Mouse (Mus musculus) thymus, adult 18-20 months (tissue): ENCODE data around the gene Acad12.
A peak's percentile ranks its signal among the peaks of the same experiment; 100 is the strongest.
"Not testable (repeated sequence)": the region's sequence is repeated elsewhere in the genome, so short reads cannot be mapped to it uniquely, and the experiment has no call there.

Experiments
- DNase-seq, 2 experiments: peaks; one replicate each; pipeline ENCODE4 v3.0.0; 2022; ENCODE audit warnings: mixed read lengths in 2 of 2

The Acad12 gene

DNA sequence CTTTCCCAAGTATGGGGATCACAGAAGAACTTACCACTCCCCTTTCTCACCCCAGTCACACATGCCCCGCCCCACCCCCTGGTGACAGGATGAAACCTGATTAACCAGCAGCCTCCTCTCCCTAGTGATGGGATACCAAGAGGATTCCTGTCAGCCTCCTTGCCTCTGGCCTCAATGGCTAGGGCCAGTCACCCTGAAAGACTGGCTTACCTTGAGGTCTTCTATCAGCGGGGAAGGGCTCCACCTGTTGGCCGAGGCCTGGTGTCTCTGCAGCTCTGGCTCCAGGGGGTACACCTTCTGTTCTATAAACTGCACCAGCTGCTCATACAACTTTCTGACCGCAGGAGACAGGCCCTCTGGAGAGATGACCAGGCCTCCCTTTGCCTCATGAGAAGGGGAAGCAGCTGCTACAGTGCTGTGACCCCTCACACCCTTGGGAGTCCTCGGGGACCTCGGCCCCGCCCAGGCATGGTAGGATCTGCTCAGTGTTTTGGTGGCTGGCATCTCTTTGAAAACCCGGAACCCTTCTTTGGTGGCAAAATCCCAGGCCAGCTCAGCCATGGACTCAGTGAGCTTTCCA, 9.1 kb downstream of the Acad12 start:
- DNase-seq: not testable (repeated sequence)

DNA sequence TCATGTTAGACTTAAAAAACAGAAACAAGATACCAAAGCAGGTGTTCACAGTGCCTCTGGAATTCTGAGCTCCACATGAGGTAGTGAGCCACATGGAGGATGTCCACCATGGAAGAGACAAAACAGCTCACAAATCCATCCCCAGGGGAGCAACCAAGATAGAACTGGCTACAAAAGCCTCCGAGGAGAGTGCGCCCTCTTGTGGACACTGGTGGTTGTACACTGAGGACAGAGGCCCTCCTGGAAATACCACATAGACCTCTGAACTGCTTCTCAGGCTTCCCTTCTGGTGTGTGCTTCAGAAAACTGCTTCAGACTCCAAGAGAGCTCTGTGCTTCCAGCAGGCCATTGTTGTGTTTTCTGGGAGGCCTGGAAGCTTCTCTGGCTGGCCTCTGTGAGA, 12.6 kb downstream of the Acad12 start:
- peak; percentile 26 to 57 for DNase-seq

DNA sequence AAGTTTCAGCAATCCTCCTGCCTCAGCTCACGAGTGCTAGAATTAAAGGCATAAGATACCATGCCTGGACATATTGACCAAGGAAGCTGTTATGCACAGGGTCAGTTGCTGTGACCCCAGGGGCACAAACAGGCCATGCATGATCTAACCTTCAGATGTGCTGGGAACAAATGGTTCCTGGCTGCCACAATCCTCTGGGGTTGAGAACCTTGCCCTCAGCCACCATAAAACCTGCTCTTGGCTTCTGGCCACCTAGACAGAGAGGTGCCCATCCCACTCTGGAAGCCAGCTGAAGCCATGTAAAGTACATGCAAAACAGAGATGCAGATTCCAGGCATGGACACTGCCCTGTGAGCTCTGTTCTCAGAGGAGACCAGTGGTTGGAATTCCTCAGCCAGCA, 14.9 kb downstream of the Acad12 start:
- DNase-seq: not testable (repeated sequence)

DNA sequence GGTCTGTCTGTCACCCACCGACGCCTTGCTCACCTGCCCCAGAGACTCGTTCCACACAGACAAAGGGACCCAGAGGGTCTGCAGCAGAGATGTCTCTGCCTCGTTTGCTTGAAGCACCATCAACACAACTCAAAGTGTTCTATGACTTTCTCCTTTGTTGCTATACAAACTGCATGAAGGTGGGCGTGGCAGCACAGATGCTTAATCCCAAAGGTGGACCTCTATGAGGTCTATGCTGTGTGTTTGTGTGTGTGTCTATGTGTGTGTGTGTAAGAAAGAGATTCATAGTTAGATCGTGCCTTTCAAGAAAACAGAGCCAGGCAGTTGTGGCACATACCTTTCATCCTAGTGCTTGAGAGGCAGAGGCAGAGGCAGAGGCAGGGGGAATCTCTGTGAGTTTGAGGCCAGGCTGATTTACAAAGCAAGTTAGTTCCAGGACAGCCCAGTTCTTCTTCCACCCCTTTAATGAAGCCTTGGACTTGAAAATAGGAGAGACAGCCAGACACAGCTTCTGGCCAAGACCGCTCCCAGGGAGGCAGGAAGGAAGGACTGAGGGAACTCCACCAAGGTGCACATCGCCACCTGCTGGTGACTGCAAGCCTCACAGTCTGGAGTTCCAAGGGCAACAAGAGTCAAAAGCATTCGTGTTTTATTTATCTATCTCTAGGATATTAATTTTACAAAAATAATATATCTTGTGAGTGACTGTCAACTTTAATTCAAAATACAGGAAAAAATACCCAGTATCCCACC, 17.0 kb downstream of the Acad12 start:
- peak; percentile 72 for DNase-seq

DNA sequence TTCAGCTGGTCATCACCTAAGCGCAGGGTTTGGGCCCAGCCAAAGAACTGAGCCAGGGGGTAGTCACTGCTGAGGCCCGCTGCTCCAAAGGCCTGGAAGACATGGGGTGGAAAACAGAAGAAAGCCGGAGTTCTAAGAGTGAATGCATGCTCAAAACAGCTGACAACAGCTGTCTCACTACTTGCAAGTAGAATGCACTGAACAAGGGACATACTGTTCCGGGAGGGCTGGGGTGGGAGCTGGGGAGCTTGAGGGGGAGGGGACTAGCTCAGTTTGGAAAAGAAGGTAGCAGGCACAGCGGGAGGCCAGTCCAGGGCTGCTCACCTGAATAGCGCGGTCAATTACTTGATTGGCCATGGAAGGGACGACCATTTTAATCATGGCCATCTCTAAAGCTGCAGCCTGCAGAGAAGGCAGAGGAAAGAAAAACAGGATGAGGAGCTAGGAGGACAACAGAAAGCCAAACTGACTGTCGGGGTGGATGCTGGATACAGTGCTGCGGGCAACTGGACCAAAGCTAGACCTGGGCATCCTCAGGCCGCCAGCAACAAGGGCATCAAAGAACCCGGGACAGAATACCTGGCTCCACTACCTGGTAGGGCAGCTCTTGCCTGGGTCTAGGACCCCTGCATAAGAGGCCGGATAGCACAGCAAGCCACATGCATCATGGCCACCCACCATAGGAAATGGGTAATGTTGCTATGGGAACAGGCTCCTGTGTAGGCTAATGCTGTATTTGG, 19.7 kb downstream of the Acad12 start:
- DNase-seq: no peak

DNA sequence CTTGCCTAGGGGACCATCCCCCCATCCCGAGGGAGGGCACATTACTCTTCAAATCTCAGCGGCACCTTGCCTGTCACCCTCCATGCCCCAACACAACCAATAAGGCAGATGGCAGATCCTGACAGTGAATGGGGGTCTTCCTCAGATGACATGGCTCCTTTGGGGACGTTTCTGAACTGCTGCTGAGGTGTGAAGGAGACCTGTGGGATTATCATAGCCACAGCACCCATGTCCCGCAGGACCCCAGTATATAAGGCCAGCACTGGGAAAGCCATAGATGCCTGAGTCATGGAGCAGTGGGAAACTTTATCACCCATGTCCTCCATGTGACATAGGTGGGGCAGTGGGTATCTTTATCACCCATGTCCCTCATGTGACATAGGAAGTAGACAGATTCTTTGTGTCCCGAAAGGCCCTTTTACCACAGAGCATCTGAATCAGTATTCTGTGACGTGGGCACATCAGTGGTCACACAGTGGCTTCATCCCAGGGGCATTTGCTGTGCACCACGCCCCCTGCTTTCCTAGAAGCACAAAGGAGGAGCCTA, 20.7 kb downstream of the Acad12 start:
- no peak for DNase-seq

DNA sequence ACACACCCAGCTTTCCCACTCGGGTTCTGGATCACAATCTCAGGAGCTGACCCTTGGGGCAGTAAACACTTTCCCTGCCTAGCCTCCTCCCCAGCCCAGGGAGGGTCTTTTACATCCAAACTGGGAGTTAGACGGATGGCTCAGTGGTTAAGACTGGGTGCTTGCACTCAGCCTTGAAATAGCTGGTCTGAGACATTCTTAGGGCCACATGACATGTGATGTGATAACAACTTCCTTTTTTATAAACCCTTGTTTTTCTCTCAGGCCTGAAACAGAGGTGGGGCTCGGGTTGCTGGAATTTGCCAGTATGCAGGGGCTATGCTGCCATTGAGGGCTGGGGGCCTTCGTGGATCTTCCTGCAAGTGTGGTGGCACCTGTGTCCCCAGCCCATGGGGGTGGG, 21.4 kb downstream of the Acad12 start:
- no peak for DNase-seq

DNA sequence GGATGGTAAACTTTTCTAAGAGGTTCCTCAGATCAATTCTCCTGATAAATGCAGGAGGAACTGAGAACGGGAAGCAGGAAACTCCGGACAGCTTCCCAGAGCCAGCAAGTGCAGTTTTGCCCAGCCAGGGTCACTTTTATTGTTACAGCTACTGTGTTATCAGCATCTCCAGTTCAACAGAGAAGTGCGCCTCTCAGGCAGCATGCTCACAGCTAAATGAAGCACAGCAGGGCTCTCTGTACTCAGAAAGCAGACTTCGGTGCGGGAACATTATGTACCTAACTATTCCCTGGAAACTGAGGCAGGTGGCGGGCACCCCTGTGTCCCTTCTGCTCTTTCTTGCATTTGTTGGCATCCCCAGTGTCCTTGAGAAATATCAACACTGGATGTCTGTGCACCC, 22.5 kb downstream of the Acad12 start:
- DNase-seq: no peak

DNA sequence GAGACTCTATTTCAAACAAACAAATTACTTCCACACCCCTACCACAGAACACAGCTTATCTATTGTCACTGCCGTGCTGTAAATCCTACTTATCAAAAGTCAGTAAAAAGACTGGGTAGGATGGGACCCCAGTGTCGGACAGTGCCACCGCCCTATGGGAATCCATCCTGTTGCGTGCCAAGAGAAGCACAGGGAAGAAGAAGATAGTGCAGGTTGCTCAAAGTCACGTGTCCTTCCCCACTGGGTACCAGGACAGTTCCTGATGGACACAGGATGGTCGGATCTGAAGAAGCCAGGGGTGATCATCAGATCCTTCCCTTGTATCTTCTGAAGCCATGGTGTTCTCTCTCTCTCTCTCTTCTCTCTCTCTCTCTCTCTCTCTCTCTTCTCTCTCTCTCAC, 23.0 kb downstream of the Acad12 start:
- DNase-seq: no peak

DNA sequence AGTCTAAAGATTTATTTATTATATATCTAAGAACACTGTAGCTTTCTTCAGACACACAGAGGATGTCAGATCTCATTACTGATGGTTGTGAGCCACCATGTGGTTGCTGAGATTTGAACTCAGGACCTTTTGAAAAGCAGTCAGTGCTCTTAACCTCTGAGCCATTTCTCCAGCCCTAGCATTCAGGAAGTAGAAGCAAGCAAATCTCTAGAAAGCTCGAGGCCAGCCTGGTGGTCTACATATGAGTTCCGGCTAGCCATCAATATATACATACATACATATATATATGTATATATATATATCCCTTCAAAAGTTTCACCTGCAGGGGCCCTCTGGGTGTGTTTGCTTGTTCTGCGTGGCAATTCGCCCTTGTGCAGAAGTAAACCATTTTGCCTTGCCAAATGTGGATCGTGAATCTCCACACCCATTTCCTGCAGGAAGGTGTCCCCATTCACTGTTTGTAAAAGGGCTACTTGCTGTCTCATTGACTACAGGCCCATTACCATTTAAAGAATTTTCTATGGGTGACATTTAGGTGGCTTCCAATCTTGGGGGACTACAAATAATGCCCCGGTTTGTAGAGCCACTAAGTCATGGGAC, 23.9 kb downstream of the Acad12 start:
- no peak for DNase-seq

DNA sequence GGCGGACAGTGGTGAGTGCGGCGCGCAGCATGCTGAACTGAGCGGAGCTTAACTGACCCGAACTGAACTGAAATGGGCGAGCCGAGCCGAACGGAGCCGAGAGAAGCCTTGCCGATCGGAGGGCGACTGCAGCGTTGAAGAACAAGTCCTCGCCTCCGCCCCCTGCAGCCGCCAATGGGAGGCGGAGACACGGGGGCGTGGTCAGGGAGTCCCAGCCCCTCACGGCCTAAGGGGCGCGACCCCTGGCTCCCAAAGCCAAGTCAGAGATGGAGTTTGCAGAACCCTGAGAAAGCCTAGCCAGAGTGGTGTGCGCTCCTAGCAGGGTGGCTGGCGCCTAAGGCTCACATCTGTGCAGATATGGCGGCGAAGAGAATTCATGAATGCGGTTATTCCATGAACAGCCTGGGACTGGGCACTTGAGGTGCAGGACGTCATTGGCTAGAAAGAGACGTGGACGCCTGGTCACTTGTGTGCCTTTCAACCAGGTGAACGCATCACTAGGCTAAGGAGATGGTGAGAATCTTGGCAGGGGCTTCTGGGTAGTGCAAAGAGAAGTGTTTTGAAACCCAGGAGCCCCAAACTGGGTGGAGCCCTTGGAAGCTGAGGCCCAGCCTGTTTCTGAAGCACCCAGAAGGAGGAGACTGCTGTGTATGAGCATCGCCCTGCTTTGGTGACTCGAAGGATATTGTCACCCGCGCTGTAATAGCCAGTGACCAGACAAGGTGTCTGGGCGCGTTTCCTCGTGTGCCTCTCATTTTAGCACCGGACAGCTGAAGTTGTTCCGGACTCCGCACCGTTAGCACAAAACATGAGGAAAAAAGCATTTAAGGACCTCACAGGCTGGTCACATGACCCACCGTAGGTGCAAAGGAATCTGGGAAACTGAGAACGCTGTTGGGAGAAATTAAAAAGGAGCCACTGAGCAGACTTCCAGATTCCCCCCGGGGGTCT, 25.0 kb downstream of the Acad12 start, which contains the start of gene Aldh2:
Gene Aldh2 (minus strand): TSS at position 374 of the 951 bp plus-strand sequence.
- DNase-seq: peak; percentile 73 to 79

DNA sequence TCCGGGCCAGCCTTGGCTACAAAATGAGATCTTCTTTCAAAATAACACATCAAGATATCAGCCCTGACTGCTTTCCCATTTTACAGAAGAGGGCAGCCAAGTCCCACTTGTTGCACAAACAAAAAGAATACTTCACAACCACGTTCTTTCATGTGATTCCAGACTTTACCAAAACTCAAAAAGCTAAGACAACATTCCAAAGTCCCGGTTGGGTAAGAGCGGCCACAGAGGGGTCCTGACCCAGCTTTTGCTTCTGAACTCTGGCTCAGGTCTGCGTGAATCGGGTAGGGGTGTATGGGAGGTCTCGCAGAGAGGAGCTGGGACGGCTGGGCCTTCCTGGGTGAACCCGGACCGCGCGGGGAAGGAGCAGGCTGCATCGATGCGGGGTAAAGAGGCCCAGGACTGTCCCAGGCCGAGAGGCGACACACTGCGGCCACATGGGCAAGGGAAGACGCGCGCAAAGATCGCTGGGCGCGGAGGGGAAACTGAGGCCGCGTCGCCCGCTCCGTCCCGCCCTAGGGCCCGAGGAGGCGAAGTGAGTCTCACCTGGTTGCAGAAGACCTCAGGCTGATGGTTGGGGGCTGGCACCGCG, 25.8 kb downstream of the Acad12 start:
- no peak for DNase-seq

DNA sequence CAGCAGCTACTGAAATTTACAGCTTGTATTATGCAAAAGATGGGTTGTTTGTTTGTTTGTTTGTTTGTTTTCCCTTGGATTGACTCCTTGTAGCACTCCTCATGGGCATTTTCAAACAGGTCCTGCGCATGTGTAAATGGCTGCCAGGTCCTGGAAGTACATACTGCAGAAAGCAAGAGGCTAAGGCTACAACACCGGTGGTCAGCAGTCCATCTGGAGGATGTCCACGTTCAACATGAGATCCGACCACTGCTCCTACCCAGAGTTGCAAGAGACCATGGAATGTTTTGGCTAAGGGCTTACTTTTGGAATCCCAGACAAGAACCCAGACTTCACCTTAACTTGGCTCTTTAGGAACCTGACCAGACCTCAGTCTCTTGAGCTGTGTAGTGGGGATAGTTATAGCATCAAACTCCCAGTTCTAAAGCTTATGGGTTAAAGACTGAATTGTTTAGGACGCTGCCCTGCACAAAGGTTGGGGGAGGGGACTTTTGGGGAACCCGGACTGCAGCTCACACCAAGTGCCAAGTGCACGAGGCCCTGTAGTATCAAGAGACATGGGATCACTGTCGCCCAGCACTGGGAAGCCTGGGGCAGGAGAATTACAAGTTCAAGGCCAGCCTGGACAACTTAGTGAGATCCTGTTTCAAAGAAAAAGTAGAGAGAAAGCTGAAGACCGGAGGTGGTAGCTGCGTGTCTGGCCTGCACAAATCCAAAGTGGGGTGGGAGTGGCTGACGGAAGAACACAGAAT, 26.5 kb downstream of the Acad12 start:
- no peak for DNase-seq

DNA sequence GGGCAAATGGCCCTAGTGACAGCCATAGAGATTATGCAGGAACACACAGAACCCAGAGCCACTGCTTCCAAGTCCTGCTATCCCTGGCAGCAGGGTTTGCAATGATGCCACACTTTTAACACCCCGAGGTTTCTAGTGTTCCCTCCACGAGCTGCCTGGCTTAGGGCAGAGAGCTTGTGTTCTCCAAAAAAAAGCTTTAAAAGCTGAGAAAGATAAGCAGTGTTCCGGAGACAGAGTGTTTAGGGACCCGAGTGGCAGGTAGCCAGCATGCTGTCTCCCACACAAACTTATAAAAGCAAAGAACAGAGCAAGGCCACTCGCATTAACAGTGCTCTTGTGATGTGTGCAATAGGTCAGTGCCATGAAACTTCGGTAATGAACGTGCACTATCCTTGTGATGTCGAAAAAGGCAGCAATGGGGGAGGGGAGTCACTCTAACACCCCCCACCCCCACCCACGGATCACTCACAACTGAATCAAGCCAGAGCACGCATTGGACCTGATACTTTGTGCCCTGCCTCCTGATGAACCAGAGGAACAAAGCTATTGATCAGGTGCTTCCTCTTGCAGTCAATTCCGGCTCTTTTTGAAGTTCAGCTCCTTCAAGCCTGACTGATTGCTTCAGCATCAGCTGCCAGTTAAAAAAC, 27.2 kb downstream of the Acad12 start:
- no peak for DNase-seq

DNA sequence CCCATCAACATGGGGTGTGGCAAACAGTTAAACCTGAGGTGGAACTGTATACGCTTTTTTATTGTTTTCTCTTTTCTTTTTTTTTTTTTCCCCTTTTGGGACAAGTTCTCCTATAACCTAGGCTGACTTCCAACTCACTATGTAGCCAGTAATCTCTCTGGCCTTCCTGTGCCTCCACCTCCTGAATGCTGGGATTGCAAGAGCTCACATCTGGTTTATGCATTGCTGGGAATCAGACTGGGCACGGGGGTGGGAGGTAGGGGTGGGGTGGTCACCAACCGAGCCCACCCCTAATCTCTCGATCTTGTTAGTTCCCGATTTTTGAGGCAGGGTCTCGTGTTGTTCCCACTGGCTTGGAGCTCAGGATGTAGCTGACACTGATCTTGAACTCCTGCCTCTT, 28.8 kb downstream of the Acad12 start:
- DNase-seq: no peak

DNA sequence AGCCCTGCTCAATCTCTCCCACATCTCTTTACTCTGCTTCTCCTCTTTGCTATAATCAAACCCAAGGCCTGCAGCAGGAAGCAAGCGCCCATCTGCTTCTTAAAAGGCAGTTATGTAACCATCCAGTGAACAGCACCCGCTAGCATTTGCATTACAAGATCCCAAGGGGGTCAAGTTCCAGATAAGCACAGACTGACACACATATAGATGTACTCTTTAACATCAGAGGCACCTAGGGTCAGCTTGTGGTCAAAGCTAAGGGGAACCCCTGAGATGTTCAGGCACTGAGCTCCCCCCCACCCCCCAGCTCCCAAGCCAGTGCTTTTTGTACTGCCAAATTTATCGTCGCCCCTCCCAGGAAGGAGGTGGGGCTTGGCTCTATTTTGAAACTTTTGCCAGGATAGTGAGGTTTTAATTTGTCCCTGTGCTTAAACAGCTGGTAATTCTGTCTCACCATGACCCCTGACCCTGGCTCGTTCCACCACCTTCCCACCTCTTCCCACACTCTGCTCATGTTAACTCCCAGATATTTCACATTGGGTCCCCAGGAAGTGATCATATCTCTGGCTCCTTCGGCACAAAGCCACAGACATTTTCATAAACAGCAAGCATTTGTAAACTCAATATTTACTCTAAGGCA, 32.2 kb downstream of the Acad12 start:
- DNase-seq: peak in 1 of 2 experiments; percentile 27

DNA sequence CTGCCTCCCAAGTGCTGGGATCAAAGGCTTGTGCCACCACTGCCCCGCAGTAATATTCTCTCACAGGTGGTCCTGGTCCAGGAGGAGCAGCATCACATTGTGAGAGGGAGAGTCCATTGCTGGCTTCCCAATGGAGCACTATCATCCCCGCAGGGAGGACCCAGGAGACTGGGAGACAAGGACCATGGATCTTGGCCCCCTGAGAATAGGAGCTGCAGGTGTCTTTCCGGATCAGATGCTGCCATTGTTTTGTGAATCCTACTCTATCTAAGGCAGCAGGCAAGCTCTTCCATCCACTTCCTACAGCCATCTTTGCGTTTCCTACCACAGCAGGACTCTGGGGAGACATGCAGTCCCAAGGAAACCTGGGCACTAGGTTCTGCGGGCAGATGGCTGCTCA, 33.0 kb downstream of the Acad12 start:
- DNase-seq: no peak

DNA sequence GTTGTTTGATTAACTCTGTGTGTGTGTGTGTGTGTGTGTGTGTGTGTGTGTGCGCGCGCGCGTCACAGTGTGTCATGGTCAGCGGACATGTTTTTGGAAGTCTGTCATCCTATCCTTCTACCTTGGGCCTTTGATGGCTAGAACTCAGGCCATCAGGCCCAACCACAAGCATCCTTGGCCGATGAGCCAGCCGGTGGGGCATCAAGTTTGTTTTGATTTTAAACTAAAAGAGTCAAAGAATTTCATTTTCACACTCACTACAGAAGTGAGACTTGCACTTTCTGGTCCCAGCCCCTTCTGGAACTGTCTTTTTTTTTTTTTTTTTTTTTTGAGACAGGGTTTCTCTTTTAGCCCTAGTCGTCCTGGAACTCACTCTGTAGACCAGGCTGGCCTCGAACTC, 33.7 kb downstream of the Acad12 start:
- no peak for DNase-seq

DNA sequence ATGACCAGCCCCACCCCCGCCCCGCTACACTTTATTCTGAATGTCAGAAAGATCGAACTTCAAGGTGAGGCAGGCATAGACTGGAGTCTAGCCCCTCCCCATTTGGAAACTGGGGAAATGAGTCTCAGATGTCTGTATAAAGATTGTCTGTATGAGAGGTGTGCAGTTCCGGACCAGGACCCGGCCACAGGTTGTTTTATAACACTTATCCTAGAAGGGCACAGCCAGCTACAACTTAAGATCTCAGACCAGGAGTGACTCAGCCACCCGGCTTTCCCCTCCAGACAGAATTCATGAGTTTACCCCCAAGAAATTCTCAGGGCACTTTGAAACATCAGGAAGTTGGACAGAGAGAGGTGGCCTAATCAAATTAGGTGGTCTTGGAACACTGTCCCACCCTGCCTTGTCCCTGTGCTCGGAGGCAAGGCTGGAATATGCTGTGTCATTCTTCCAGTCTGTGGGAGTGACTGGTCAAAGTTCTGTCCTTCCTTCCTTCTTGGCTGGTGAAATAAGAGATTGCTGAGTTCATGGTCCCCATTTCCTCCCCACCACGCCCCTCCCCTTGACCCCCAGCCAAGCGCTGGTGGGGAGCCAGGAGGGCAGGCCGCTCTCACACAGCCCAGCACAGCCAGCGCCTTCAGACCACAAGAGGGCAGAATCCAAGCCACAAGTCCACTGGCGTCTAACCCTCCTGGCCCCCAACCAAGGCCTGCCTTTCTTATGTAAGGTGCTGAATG, 34.8 kb downstream of the Acad12 start:
- peak; percentile 30 to 36 for DNase-seq
